Mouse (Mus musculus) olfactory bulb, adult 2 months (tissue): ENCODE results near the gene Nxpe4.

Experiments
- CTCF ChIP-seq: fragments of 200-500 bp; IDR thresholded peaks from 2 replicates; pipeline ENCODE4 v1.5.1; 2012; ENCODE audit warnings: low read depth, mild to moderate bottlenecking, low read length, moderate library complexity; ENCODE audit not compliant: insufficient read depth
- POLR2A ChIP-seq: fragments of 200-500 bp; IDR thresholded peaks from 2 replicates; pipeline ENCODE4 v1.6.1; 2012; ENCODE audit warnings: mild to moderate bottlenecking, low read depth, low read length, moderate library complexity; ENCODE audit not compliant: insufficient read depth

DNA sequence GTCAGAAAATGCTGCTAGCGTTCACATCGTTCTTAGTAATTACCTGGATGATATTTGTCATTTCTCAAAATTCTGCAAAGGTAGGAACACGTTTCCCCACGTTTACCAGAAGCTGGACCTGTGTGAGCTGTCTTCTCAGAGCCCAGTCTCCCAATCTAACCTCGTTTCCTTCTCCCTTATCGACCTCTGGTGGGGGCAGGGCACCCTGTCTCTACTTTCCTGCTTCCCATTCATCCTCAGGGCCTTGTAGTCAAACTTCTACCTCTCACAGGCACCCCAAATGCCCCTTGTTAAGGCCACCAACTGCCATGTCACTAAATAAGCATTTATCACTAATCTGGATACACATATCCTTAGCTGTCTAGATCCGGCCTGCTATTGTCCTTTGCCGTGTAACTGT, 257.0 kb downstream of the Nxpe4 start:
- TF ChIP-seq POLR2A (no peak), CTCF (no peak)
